Mouse (Mus musculus): ENCODE data around the gene 2310046K23Rik. TPM values are rescaled to one million over a fixed set of nuclear protein-coding genes. Genes with fewer than 3 reads are reported as not detected.
"Not testable (repeated sequence)": the region's sequence is repeated elsewhere in the genome, so short reads cannot be mapped to it uniquely, and the experiment has no call there.

The 2310046K23Rik gene
- polyA plus RNA-seq, 1 experiment = not detected

DNA sequence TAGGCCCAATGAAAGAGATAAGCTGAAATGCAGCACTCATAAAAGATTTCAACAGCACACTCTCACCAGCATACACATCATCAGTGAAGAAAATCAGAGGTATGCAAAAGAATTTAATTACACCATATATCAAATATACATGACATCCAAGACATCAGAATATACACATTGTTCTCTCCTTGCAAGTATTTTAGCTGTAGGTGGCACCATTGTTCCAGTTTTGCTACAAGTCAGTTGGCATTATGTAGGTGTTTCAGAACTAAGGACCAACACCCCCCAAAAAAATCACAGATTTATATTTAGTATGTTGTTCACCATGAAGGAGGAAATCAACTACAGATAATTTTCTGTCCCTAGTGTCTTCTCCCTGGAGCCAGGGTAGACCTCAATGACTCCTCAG, 31.1 kb upstream of the 2310046K23Rik start:
- Histone ChIP-seq H3K4me1 (ENCODE audit: control insufficient read depth, insufficient read depth, low read length) (no peaks in the 10 kb centered on the region), H3K4me3 (replicated peaks; ENCODE audit: insufficient read depth, low read depth, low read length) (no peak overlapping the region), H3K27me3 (ENCODE audit: control insufficient read depth, insufficient read depth, low read length) (no peaks in the 10 kb centered on the region), H3K27ac (ENCODE audit: insufficient read depth, low read length) (no peak overlapping the region)
- no peak for DNase-seq
- TF ChIP-seq CTCF (IDR thresholded peaks at IDR 0.05; ENCODE audit: borderline replicate concordance, insufficient read depth, low read depth, low read length) (no peak), POLR2A (IDR thresholded peaks at IDR 0.05; ENCODE audit: borderline replicate concordance, insufficient read depth, low read length) (no peak)

DNA sequence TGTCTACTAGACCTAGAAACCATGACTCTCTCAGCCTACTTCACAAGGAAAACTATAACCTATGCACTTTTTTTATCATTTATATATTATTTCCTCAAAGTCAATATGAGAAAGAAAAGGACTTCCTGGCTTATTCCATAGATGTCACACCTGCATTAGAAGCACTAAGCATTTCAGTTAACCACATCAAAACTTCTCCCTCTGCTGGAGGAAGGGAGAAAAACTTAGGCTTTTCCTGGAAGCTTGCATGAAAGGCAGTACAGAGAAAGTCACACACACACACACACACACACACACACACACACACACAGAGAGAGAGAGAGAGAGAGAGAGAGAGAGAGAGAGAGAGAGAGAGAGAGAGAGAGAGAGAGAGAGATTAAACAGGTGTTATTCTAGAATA, 22.0 kb downstream of the 2310046K23Rik start:
- no peak for DNase-seq
- no peak for TF ChIP-seq POLR2A (IDR thresholded peaks at IDR 0.05; ENCODE audit: borderline replicate concordance, insufficient read depth, low read length)
- TF ChIP-seq CTCF (IDR thresholded peaks at IDR 0.05; ENCODE audit: borderline replicate concordance, insufficient read depth, low read depth, low read length) = no peak
- Histone ChIP-seq H3K4me1 (ENCODE audit: control insufficient read depth, insufficient read depth, low read length) (no peaks in the 10 kb centered on the region), H3K27me3 (ENCODE audit: control insufficient read depth, insufficient read depth, low read length) (no peaks in the 10 kb centered on the region), H3K27ac (ENCODE audit: insufficient read depth, low read length) (no peak overlapping the region), H3K4me3 (replicated peaks; ENCODE audit: insufficient read depth, low read depth, low read length) (no peak overlapping the region)

DNA sequence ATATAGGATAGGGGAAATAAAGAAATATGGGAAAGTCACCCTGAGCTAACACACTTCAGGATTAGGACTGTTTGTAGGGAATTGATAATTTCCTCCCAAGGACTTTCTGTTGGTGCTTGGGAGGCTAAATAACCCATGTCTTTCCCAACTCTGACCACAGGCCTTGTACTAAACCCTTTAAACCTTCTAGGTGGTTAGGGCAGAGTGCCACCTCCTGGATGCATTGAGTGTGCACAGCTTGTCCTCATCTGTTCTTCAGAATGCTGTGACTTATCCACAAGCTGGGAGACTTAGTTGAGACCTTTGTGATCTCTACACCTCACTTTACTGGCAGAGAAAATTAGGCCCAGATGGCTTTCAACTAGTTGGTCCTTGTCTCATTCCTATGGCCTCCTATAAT, 23.5 kb downstream of the 2310046K23Rik start:
- H3K4me3 ChIP-seq (replicated peaks; ENCODE audit: insufficient read depth, low read depth, low read length) = no peak overlapping the region
- H3K27me3 ChIP-seq (ENCODE audit: control insufficient read depth, insufficient read depth, low read length) = no peaks in the 10 kb centered on the region
- H3K27ac ChIP-seq (ENCODE audit: insufficient read depth, low read length) = no peak overlapping the region
- TF ChIP-seq POLR2A (IDR thresholded peaks at IDR 0.05; ENCODE audit: borderline replicate concordance, insufficient read depth, low read length) (no peak), CTCF (IDR thresholded peaks at IDR 0.05; ENCODE audit: borderline replicate concordance, insufficient read depth, low read depth, low read length) (no peak)
- H3K4me1 ChIP-seq (ENCODE audit: control insufficient read depth, insufficient read depth, low read length) = no peaks in the 10 kb centered on the region
- DNase-seq = peak in 1 of 2 experiments; percentile 1

DNA sequence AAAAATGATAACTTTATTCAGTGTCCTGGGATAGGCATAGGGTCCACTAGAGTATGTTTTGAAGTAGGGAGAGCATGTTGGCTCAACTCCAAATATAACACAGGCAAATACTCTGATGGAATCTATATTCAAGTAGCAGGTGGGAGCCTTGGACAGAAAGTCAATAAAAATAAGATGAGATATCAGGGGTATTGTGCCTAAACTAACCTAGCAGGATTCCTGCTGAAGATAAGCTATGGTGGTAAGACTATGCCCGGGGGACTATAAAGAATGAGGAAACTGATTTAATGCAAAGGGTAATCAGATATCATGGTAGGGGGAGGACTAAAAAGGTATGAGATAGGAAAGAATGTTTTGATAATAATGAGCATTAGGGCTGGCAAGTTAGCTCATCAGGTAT, 26.1 kb downstream of the 2310046K23Rik start:
- no peak for DNase-seq

DNA sequence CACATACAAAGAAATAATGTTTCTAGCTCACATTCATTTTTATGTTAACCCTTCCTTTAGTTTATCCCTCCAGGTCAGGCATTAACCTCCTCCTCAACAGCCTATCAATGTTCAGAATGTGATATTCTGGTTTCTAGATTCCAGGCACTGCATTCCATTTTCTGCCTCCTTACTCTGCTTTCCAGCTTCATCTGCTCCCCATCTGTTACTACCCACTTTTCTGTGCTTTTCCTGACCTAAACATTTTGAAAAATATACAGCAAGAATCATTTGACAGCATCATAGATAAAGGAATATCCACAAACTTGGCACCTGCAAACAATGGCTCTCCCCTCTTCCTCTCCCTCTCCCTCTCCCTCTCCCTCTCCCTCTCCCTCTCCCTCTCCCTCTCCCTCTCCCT, 30.8 kb downstream of the 2310046K23Rik start:
- Histone ChIP-seq H3K4me3 (replicated peaks; ENCODE audit: insufficient read depth, low read depth, low read length) (no peak overlapping the region), H3K27me3 (ENCODE audit: control insufficient read depth, insufficient read depth, low read length) (no peaks in the 10 kb centered on the region), H3K4me1 (ENCODE audit: control insufficient read depth, insufficient read depth, low read length) (no peaks in the 10 kb centered on the region), H3K27ac (ENCODE audit: insufficient read depth, low read length) (no peak overlapping the region)
- no peak for DNase-seq
- no peak for TF ChIP-seq POLR2A (IDR thresholded peaks at IDR 0.05; ENCODE audit: borderline replicate concordance, insufficient read depth, low read length)
- no peak for TF ChIP-seq CTCF (IDR thresholded peaks at IDR 0.05; ENCODE audit: borderline replicate concordance, insufficient read depth, low read depth, low read length)

More for the DNA sequence above, 26.1 kb downstream of the 2310046K23Rik start:
- no peak overlapping the region for H3K4me3 ChIP-seq (replicated peaks; ENCODE audit: insufficient read depth, low read depth, low read length)
- H3K27ac ChIP-seq (ENCODE audit: insufficient read depth, low read length) = no peak overlapping the region
- 96% methylated on average over 1 of the region's 1 CpGs for whole genome bisulfite sequencing
- TF ChIP-seq CTCF (IDR thresholded peaks at IDR 0.05; ENCODE audit: borderline replicate concordance, insufficient read depth, low read depth, low read length) (no peak), POLR2A (IDR thresholded peaks at IDR 0.05; ENCODE audit: borderline replicate concordance, insufficient read depth, low read length) (no peak)
- no peaks in the 10 kb centered on the region for H3K27me3 ChIP-seq (ENCODE audit: control insufficient read depth, insufficient read depth, low read length)
- H3K4me1 ChIP-seq (ENCODE audit: control insufficient read depth, insufficient read depth, low read length) = no peaks in the 10 kb centered on the region

DNA sequence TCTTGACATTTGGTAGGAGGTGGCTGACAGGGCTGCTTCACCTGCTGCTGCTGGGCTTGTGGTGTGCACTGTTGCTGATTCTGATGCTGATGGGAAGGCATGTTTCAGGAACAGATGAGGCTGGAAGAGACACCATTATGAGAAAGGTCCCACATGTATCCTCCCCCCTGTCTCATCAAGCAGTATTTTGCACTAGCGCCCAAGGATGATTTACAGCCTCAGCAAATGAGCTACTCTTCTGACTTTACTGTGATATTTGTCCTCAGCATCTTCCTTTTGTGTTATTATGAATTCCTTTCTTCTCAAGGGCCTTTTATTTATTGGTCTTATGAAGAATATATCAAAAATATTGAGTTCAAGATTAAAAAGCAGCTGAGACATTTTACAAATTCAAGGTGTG, 33.9 kb downstream of the 2310046K23Rik start, which contains the start of gene Sprr4:
Gene Sprr4, minus strand, starts transcription at position 101 of the 400 bp plus-strand sequence.
- no peak for DNase-seq
- Histone ChIP-seq H3K4me1 (ENCODE audit: control insufficient read depth, insufficient read depth, low read length) (no peaks in the 10 kb centered on the region), H3K27me3 (ENCODE audit: control insufficient read depth, insufficient read depth, low read length) (no peaks in the 10 kb centered on the region), H3K27ac (ENCODE audit: insufficient read depth, low read length) (no peak within 1 kb of the TSS), H3K4me3 (replicated peaks; ENCODE audit: insufficient read depth, low read depth, low read length) (no peak within 1 kb of the TSS)
- TF ChIP-seq POLR2A (IDR thresholded peaks at IDR 0.05; ENCODE audit: borderline replicate concordance, insufficient read depth, low read length) = no peak
- no peak for TF ChIP-seq CTCF (IDR thresholded peaks at IDR 0.05; ENCODE audit: borderline replicate concordance, insufficient read depth, low read depth, low read length)
- 98% methylated on average over 1 of the region's 1 CpGs for WGBS

DNA sequence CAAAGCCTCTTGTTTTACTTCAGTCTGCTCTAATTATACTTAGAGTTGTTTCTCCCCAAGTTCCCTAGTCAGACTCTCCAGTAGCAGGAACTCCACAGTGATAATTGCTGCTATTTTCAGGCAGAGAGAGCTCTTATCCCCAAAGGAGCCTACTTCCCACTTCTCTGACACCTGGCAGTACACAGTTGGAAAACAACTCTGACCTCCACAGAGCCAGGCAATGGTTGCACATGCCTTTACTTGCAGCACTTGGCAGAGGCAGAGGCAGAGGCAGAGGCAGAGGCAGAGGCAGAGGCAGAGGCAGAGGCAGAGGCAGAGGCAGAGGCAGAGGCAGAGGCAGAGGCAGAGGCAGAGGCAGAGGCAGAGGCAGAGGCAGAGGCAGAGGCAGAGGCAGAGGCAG, 44.0 kb downstream of the 2310046K23Rik start:
- H3K27me3 ChIP-seq (ENCODE audit: control insufficient read depth, insufficient read depth, low read length); DNase-seq; H3K27ac ChIP-seq (ENCODE audit: insufficient read depth, low read length); H3K4me1 ChIP-seq (ENCODE audit: control insufficient read depth, insufficient read depth, low read length); H3K4me3 ChIP-seq (replicated peaks; ENCODE audit: insufficient read depth, low read depth, low read length): not testable (repeated sequence)

DNA sequence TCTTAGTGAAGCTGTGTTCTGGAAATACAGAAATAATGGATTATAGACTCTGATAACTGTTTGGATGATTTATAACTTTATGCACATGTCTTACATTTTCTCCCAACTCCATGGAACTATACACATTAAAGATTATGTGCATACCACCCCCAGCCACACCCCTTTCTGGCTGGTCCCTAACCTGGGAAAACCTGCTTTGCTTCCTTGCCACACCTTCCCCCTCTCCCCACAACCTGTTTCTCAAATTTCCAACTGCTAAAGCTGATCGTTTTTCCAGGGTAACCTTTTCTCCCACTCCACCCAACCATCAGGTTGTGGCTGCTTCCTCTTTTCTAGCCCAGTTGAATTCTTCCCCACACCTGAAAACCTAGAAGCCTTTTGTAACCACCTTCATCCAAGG, 48.0 kb downstream of the 2310046K23Rik start:
- 40% methylated on average over 1 of the region's 1 CpGs for WGBS

DNA sequence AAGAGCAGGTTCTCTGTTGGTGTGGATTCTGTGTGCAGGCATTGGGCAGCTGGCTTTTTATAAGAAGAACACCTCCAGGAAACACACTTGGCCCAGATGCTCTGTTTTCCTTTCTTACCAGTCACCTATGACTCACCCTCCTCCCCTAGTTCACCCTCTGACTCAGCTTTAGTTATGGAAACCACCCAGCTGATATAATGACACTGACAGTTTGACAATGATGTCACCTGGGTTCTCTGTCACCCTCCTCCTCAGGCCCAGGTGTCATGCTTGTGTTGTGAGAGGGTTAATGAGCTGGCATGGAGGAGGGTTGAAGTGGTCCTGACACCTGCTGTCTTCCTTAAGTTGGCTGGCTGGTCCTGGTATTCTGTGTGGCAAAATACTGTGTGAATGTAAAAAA, 48.4 kb downstream of the 2310046K23Rik start, which contains the start of gene Sprr1a:
Gene Sprr1a, minus strand, starts transcription at position 33 of the 400 bp plus-strand sequence.
- DNase-seq = no peak
- H3K4me1 ChIP-seq (ENCODE audit: control insufficient read depth, insufficient read depth, low read length) = no peaks in the 10 kb centered on the region
- TF ChIP-seq CTCF (IDR thresholded peaks at IDR 0.05; ENCODE audit: borderline replicate concordance, insufficient read depth, low read depth, low read length) (no peak), POLR2A (IDR thresholded peaks at IDR 0.05; ENCODE audit: borderline replicate concordance, insufficient read depth, low read length) (no peak)
- no peaks in the 10 kb centered on the region for H3K27me3 ChIP-seq (ENCODE audit: control insufficient read depth, insufficient read depth, low read length)
- no peak within 1 kb of the TSS for H3K4me3 ChIP-seq (replicated peaks; ENCODE audit: insufficient read depth, low read depth, low read length)
- no peak within 1 kb of the TSS for H3K27ac ChIP-seq (ENCODE audit: insufficient read depth, low read length)

More for the DNA sequence above, 48.0 kb downstream of the 2310046K23Rik start:
- H3K27me3 ChIP-seq (ENCODE audit: control insufficient read depth, insufficient read depth, low read length) = no peaks in the 10 kb centered on the region
- H3K4me1 ChIP-seq (ENCODE audit: control insufficient read depth, insufficient read depth, low read length) = no peaks in the 10 kb centered on the region
- no peak overlapping the region for H3K27ac ChIP-seq (ENCODE audit: insufficient read depth, low read length)
- H3K4me3 ChIP-seq (replicated peaks; ENCODE audit: insufficient read depth, low read depth, low read length) = no peak overlapping the region
- no peak for DNase-seq
- no peak for TF ChIP-seq CTCF (IDR thresholded peaks at IDR 0.05; ENCODE audit: borderline replicate concordance, insufficient read depth, low read depth, low read length)
- no peak for TF ChIP-seq POLR2A (IDR thresholded peaks at IDR 0.05; ENCODE audit: borderline replicate concordance, insufficient read depth, low read length)

Other genes with a start within 250 kb of the 2310046K23Rik start
- not detected in 2 replicates for gene Sprr2a3, start 249.1 kb downstream of the 2310046K23Rik start, polyA plus RNA-seq (2012; rRNA removed)
- 0.14 TPM in 1 of 2 replicates, not detected in the other for gene Sprr2b, start 217.9 kb downstream of the 2310046K23Rik start, polyA plus RNA-seq (2012; rRNA removed)
- not detected in 2 replicates for gene Sprr2d, start 195.4 kb downstream of the 2310046K23Rik start, polyA plus RNA-seq (2012; rRNA removed)
- not detected in 2 replicates for gene Sprr2e, start 182.4 kb downstream of the 2310046K23Rik start, polyA plus RNA-seq (2012; rRNA removed)
- not detected in 2 replicates for gene Sprr2f, start 169.3 kb downstream of the 2310046K23Rik start, polyA plus RNA-seq (2012; rRNA removed)
- not detected in 2 replicates for gene Sprr2h, start 148.8 kb downstream of the 2310046K23Rik start, polyA plus RNA-seq (2012; rRNA removed)
- gene Sprr2i, start 126.5 kb downstream of the 2310046K23Rik start, polyA plus RNA-seq (2012; rRNA removed) = not detected in 2 replicates
- not detected in 2 replicates for gene Sprr2j-ps, start 116.4 kb downstream of the 2310046K23Rik start, polyA plus RNA-seq (2012; rRNA removed)
- 9.8 and 9.9 TPM in 2 replicates for gene Gm9774, start 105.1 kb downstream of the 2310046K23Rik start, polyA plus RNA-seq (2012; rRNA removed)
- not detected in 2 replicates for gene Sprr2k, start 101.9 kb downstream of the 2310046K23Rik start, polyA plus RNA-seq (2012; rRNA removed)
- gene Sprr1b, start 95.7 kb downstream of the 2310046K23Rik start, polyA plus RNA-seq (2012; rRNA removed) = not detected in 2 replicates
- gene Sprr3, start 75.8 kb downstream of the 2310046K23Rik start, polyA plus RNA-seq (2012; rRNA removed) = not detected in 2 replicates
- 0.70 and 0.95 TPM in 2 replicates for gene Sprr1a, start 48.6 kb downstream of the 2310046K23Rik start, polyA plus RNA-seq (2012; rRNA removed)
- not detected in 2 replicates for gene Sprr4, start 34.0 kb downstream of the 2310046K23Rik start, polyA plus RNA-seq (2012; rRNA removed)
- not detected in 2 replicates for gene Ivl, start 39.2 kb upstream of the 2310046K23Rik start, polyA plus RNA-seq (2012; rRNA removed)
- not detected in 2 replicates for gene Smcp, start 54.5 kb upstream of the 2310046K23Rik start, polyA plus RNA-seq (2012; rRNA removed)
- gene 2210017I01Rik, start 73.0 kb upstream of the 2310046K23Rik start, polyA plus RNA-seq (2012; rRNA removed) = not detected in 2 replicates
- gene Lce6a, start 87.1 kb upstream of the 2310046K23Rik start, polyA plus RNA-seq (2012; rRNA removed) = not detected in 2 replicates
- gene Lce1a1, start 113.8 kb upstream of the 2310046K23Rik start, polyA plus RNA-seq (2012; rRNA removed) = not detected in 2 replicates
- gene Lce1b, start 122.4 kb upstream of the 2310046K23Rik start, polyA plus RNA-seq (2012; rRNA removed) = not detected in 2 replicates
- gene Lce1a2, start 135.8 kb upstream of the 2310046K23Rik start, polyA plus RNA-seq (2012; rRNA removed) = not detected in 2 replicates
- gene Lce1c, start 144.7 kb upstream of the 2310046K23Rik start, polyA plus RNA-seq (2012; rRNA removed) = not detected in 2 replicates
- not detected in 2 replicates for gene Lce1d, start 152.7 kb upstream of the 2310046K23Rik start, polyA plus RNA-seq (2012; rRNA removed)
- gene Lce1e, start 174.6 kb upstream of the 2310046K23Rik start, polyA plus RNA-seq (2012; rRNA removed) = not detected in 2 replicates
- gene Lce1f, start 185.8 kb upstream of the 2310046K23Rik start, polyA plus RNA-seq (2012; rRNA removed) = not detected in 2 replicates
- not detected in 2 replicates for gene Gm38119, start 204.6 kb upstream of the 2310046K23Rik start, polyA plus RNA-seq (2012; rRNA removed)
- gene Lce1g, start 217.8 kb upstream of the 2310046K23Rik start, polyA plus RNA-seq (2012; rRNA removed) = not detected in 2 replicates
- not detected in 2 replicates for gene Lce1h, start 230.6 kb upstream of the 2310046K23Rik start, polyA plus RNA-seq (2012; rRNA removed)
- gene Lce1i, start 244.4 kb upstream of the 2310046K23Rik start, polyA plus RNA-seq (2012; rRNA removed) = not detected in 2 replicates

All from cerebellum, adult 2 months (tissue).